In the genomic region with DNA sequence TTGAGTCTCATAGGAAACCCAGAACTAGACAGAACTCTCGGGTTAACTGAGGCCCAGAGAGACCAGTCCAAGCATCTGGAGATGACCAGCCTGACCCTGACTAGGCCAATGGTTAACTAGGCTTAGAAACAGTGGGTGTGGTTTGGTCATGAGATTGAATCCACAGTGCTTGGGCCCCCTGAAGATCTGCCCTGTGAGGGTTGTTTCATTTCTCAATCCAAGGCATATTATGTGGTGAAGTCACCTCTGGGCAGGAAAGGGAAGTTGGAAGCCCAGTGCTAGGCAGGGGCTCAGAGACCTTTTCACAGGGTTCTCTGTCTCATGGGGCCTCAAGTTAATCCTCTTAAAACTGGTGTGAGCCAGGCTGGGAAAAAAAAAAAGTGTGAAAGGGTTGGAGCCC, we compare ENCODE assay signal across 8 mouse cellular contexts. TPM values are rescaled to one million over a fixed set of nuclear protein-coding genes. Genes with fewer than 3 reads are reported as not detected.
DNase-seq lines count a peak whose midpoint lies in the region; ATAC-seq lines count a peak whose summit lies in the region.

No protein-coding gene starts in this region.

- peaks cover 5% of the 10 kb centered on the region; the same call in 1 of the 2 replicates for H3K27me3 ChIP-seq in lung, embryonic 15.5 days
- H3K27me3 ChIP-seq in forebrain, embryonic 15.5 days: peaks cover 9% of the 10 kb centered on the region
- H3K27me3 ChIP-seq in limb, embryonic 12.5 days: peaks cover 35% of the 10 kb centered on the region
- H3K27me3 ChIP-seq in splenic B cell, adult 2 months (ENCODE audit: control insufficient read depth, insufficient read depth, low read length, poor library complexity, severe bottlenecking): no peaks in the 10 kb centered on the region

- no peak for ATAC-seq in lung, embryonic 15.5 days (ENCODE audit: borderline replicate concordance, extremely low read depth, low FRiP score, low TSS enrichment)
- no peak for ATAC-seq in forebrain, embryonic 15.5 days (replicated peaks)
- no peak for ATAC-seq in limb, embryonic 12.5 days (ENCODE audit: insufficient number of reproducible peaks, insufficient read depth, low FRiP score, low TSS enrichment, low read depth)

- no peaks in the 10 kb centered on the region; the same call in 1 of the 2 replicates for H3K36me3 ChIP-seq in lung, embryonic 15.5 days
- H3K36me3 ChIP-seq in forebrain, embryonic 15.5 days: no peaks in the 10 kb centered on the region
- peaks cover 16% of the 10 kb centered on the region; the same call in 1 of the 2 replicates for H3K36me3 ChIP-seq in limb, embryonic 12.5 days
- H3K36me3 ChIP-seq in splenic B cell, adult 2 months (ENCODE audit: control insufficient read depth, insufficient read depth, low read length, poor library complexity, severe bottlenecking): no peaks in the 10 kb centered on the region

- peak overlapping the region; percentile 73 for H3K27ac ChIP-seq in lung, embryonic 15.5 days
- H3K27ac ChIP-seq in forebrain, embryonic 15.5 days (replicated peaks): no peak overlapping the region
- no peak overlapping the region for H3K27ac ChIP-seq in limb, embryonic 12.5 days

- peak overlapping the region; percentile 99 for H3K4me2 ChIP-seq in lung, embryonic 15.5 days
- H3K4me2 ChIP-seq in forebrain, embryonic 15.5 days (replicated peaks): no peak overlapping the region
- H3K4me2 ChIP-seq in limb, embryonic 12.5 days: peak overlapping the region; percentile 94; the same call in 1 of the 2 replicates

- no peaks in the 10 kb centered on the region for H3K9me3 ChIP-seq in lung, embryonic 15.5 days
- no peaks in the 10 kb centered on the region for H3K9me3 ChIP-seq in forebrain, embryonic 15.5 days
- no peaks in the 10 kb centered on the region for H3K9me3 ChIP-seq in limb, embryonic 12.5 days

- WGBS in lung, embryonic 15.5 days: 66% methylated on average over 1 of the region's 1 CpGs
- 66% methylated on average over 1 of the region's 1 CpGs for WGBS in forebrain, embryonic 15.5 days
- WGBS in limb, embryonic 12.5 days: 56% methylated on average over 1 of the region's 1 CpGs

- DNase-seq in lung, postnatal 14 days: no peak
- DNase-seq in splenic B cell, adult 2 months (ENCODE audit: low read depth, low spot score): peak; percentile 35
- no peak for DNase-seq in embryo, embryonic 10.5 days (ENCODE audit: low spot score)
- DNase-seq in left cerebral cortex, adult 8-10 months (ENCODE audit: low spot score in 2 of 2): no peak
- no peak for DNase-seq in thymus, adult 18-20 months

- peak overlapping the region; percentile 87 for H3K4me3 ChIP-seq in lung, embryonic 15.5 days
- no peak overlapping the region; the same call in 1 of the 2 replicates for H3K4me3 ChIP-seq in forebrain, embryonic 15.5 days
- no peak overlapping the region for H3K4me3 ChIP-seq in limb, embryonic 12.5 days (replicated peaks)

- H3K4me1 ChIP-seq in lung, embryonic 15.5 days: peaks cover 66% of the 10 kb centered on the region
- peaks cover 24% of the 10 kb centered on the region for H3K4me1 ChIP-seq in forebrain, embryonic 15.5 days
- peaks cover 50% of the 10 kb centered on the region for H3K4me1 ChIP-seq in limb, embryonic 12.5 days (replicated peaks)

- no peak overlapping the region; the same call in 1 of the 2 replicates for H3K9ac ChIP-seq in lung, embryonic 15.5 days
- peak overlapping the region; percentile 76; the same call in 1 of the 2 replicates for H3K9ac ChIP-seq in forebrain, embryonic 15.5 days (replicated peaks)
- peak overlapping the region; percentile 78; the same call in 1 of the 2 replicates for H3K9ac ChIP-seq in limb, embryonic 12.5 days (replicated peaks)

RNA-seq across cellular contexts. Expression of a gene that starts 1.6 kb away (rescaled TPM):
- polyA plus RNA-seq in lung, embryonic 15.5 days (2015; fragmentation: Nextera tagmentation; extraction: Ambion mirVana): 17.6 and 20.4 TPM in 2 replicates
- 11.2 and 11.9 TPM in 2 replicates for polyA plus RNA-seq in forebrain, embryonic 15.5 days (2015; fragmentation: Nextera tagmentation; extraction: Ambion mirVana)
- polyA plus RNA-seq in limb, embryonic 12.5 days (2016; fragmentation: Nextera tagmentation; extraction: Ambion mirVana): 12.5 and 13.3 TPM in 2 replicates
- 10 to 100 TPM; 36.8 to 42.2 (median 37.9) TPM for total RNA-seq in left cerebral cortex, adult 8-10 months (2022)

RNA-seq across cellular contexts. Expression of a gene that starts 6.8 kb away (rescaled TPM):
- 2.0 and 3.0 TPM in 2 replicates for polyA plus RNA-seq in lung, embryonic 15.5 days (2015; fragmentation: Nextera tagmentation; extraction: Ambion mirVana)
- 0.73 and 1.3 TPM in 2 replicates for polyA plus RNA-seq in forebrain, embryonic 15.5 days (2015; fragmentation: Nextera tagmentation; extraction: Ambion mirVana)
- 0.76 and 0.79 TPM in 2 replicates for polyA plus RNA-seq in limb, embryonic 12.5 days (2016; fragmentation: Nextera tagmentation; extraction: Ambion mirVana)
- 1 to 10 TPM in 3 of 4 experiments, under 1 TPM in 1; 0.77 to 2.4 (median 1.2) TPM for total RNA-seq in left cerebral cortex, adult 8-10 months (2022)

RNA-seq across cellular contexts. Expression of a gene that starts 8.6 kb away (rescaled TPM):
- 91.2 and 92.5 TPM in 2 replicates for polyA plus RNA-seq in lung, embryonic 15.5 days (2015; fragmentation: Nextera tagmentation; extraction: Ambion mirVana)
- 41.4 and 43.3 TPM in 2 replicates for polyA plus RNA-seq in forebrain, embryonic 15.5 days (2015; fragmentation: Nextera tagmentation; extraction: Ambion mirVana)
- polyA plus RNA-seq in limb, embryonic 12.5 days (2016; fragmentation: Nextera tagmentation; extraction: Ambion mirVana): 122 TPM in 2 replicates
- total RNA-seq in left cerebral cortex, adult 8-10 months (2022): 10 to 100 TPM; 20.2 to 31.9 (median 27.2) TPM

RNA-seq across cellular contexts. Expression of a gene that starts 15.8 kb away (rescaled TPM):
- 0.07 and 0.10 TPM in 2 replicates for polyA plus RNA-seq in lung, embryonic 15.5 days (2015; fragmentation: Nextera tagmentation; extraction: Ambion mirVana)
- not detected in 2 replicates for polyA plus RNA-seq in forebrain, embryonic 15.5 days (2015; fragmentation: Nextera tagmentation; extraction: Ambion mirVana)
- 0.05 TPM in 1 of 2 replicates, not detected in the other for polyA plus RNA-seq in limb, embryonic 12.5 days (2016; fragmentation: Nextera tagmentation; extraction: Ambion mirVana)
- total RNA-seq in left cerebral cortex, adult 8-10 months (2022): 1 to 10 TPM; 2.0 to 2.3 (median 2.2) TPM

RNA-seq across cellular contexts. Expression of a gene that starts 19.5 kb away (rescaled TPM):
- polyA plus RNA-seq in lung, embryonic 15.5 days (2015; fragmentation: Nextera tagmentation; extraction: Ambion mirVana): 110 and 115 TPM in 2 replicates
- polyA plus RNA-seq in forebrain, embryonic 15.5 days (2015; fragmentation: Nextera tagmentation; extraction: Ambion mirVana): 133 and 135 TPM in 2 replicates
- polyA plus RNA-seq in limb, embryonic 12.5 days (2016; fragmentation: Nextera tagmentation; extraction: Ambion mirVana): 136 and 137 TPM in 2 replicates
- 10 to 100 TPM; 66.8 to 73.4 (median 70.6) TPM for total RNA-seq in left cerebral cortex, adult 8-10 months (2022)
